Mouse (Mus musculus) hindbrain, embryonic 16.5 days (tissue): ENCODE measurements around the gene Trp53. TPM values are rescaled to one million over a fixed set of nuclear protein-coding genes. Genes with fewer than 3 reads are reported as not detected.

Experiments used
- ATAC-seq: fragments of 200-750 bp; cut with Nextera tagmentation; 2 replicates; pipeline ENCODE4 v1.8.0; 2017; ENCODE audit warnings: moderate TSS enrichment, moderate library complexity
- H3K27ac ChIP-seq: fragments of 300-500 bp; sonication (generic); 2 replicates; pipeline ENCODE4 v1.5.1; 2014; ENCODE audit warnings: low read depth, mild to moderate bottlenecking, control low read depth, low read length, moderate library complexity
- H3K27me3 ChIP-seq: fragments of 300-500 bp; sonication (generic); replicated peaks from 2 replicates; pipeline ENCODE4 v1.6.1; 2014; ENCODE audit warnings: low read length; ENCODE audit not compliant: control insufficient read depth, insufficient read depth
- H3K36me3 ChIP-seq: fragments of 300-500 bp; sonication (generic); 2 replicates; pipeline ENCODE4 v1.6.1; 2014; ENCODE audit warnings: mild to moderate bottlenecking, low read length, moderate library complexity, mixed read lengths; ENCODE audit not compliant: control insufficient read depth, insufficient read depth
- H3K4me1 ChIP-seq: fragments of 300-500 bp; sonication (generic); 2 replicates; pipeline ENCODE4 v1.6.1; 2014; ENCODE audit warnings: low read depth, low read length; ENCODE audit not compliant: control insufficient read depth, insufficient read depth
- H3K4me2 ChIP-seq: fragments of 300-500 bp; sonication (generic); 2 replicates; pipeline ENCODE4 v1.6.1; 2014; ENCODE audit warnings: mild to moderate bottlenecking, low read length, control low read depth, moderate library complexity
- H3K4me3 ChIP-seq: fragments of 300-500 bp; sonication (generic); 2 replicates; pipeline ENCODE4 v1.5.1; 2014; ENCODE audit warnings: mild to moderate bottlenecking, low read length, control low read depth, moderate library complexity
- H3K9ac ChIP-seq: fragments of 300-500 bp; sonication (generic); 2 replicates; pipeline ENCODE4 v1.6.1; 2014; ENCODE audit warnings: low read depth, mild to moderate bottlenecking, control low read depth, low read length, moderate library complexity
- H3K9me3 ChIP-seq: fragments of 300-500 bp; sonication (generic); 2 replicates; pipeline ENCODE4 v1.6.1; 2014; ENCODE audit warnings: mild to moderate bottlenecking, low read length, moderate library complexity; ENCODE audit not compliant: control insufficient read depth
- WGBS: fragments of 180-500 bp; shearing (Covaris S2); extraction: QIAGEN DNeasy Blood & Tissue Kit; methylation state at CpG from one replicate; pipeline ENCODE4 v1.1.7; 2014; 5-methylcytosine and 5-hydroxymethylcytosine counted together
- polyA plus RNA-seq: library from polyadenylated mRNA; unstranded; fragments of >200 nt; fragmentation: Nextera tagmentation; extraction: Ambion mirVana; gene quantifications from 2 replicates; pipeline ENCODE4 v1.2.1, GENCODE M21; 2015

Gene Trp53
- polyA plus RNA-seq, 1 experiment from 2014 or later, result 47.9 TPM

- Histone ChIP-seq H3K4me3 (no peak overlapping the region), H3K36me3 (peaks cover 10% of the 10 kb centered on the region; the same call in 1 of the 2 replicates), H3K4me1 (peaks cover 19% of the 10 kb centered on the region; the same call in 1 of the 2 replicates), H3K4me2 (no peak overlapping the region; the same call in 1 of the 2 replicates), H3K27ac (no peak overlapping the region), H3K9ac (no peak overlapping the region), H3K27me3 (no peaks in the 10 kb centered on the region), H3K9me3 (no peaks in the 10 kb centered on the region)
- no peak for ATAC-seq
- WGBS, result 71% methylated on average over 3 of the region's 3 CpGs
Measured at GRCm38 (mm10) chr11:69601768-69602167, 21.6 kb downstream of the Trp53 start.

- Histone ChIP-seq H3K9me3 (no peaks in the 10 kb centered on the region), H3K27me3 (no peaks in the 10 kb centered on the region), H3K4me2 (peak overlapping the region; percentile 76), H3K9ac (no peak overlapping the region), H3K36me3 (peaks cover 10% of the 10 kb centered on the region; the same call in 1 of the 2 replicates), H3K4me1 (peaks cover 19% of the 10 kb centered on the region; the same call in 1 of the 2 replicates), H3K27ac (no peak overlapping the region), H3K4me3 (peak overlapping the region; percentile 10; the same call in 1 of the 2 replicates)
- ATAC-seq, result no peak
- WGBS, result 77% methylated on average over 8 of the region's 8 CpGs
Measured at GRCm38 (mm10) chr11:69603516-69603915, 23.4 kb downstream of the Trp53 start.

- WGBS, result 43% methylated on average over 3 of the region's 3 CpGs
- Histone ChIP-seq H3K4me3 (peak overlapping the region; percentile 75), H3K4me1 (peaks cover 19% of the 10 kb centered on the region; the same call in 1 of the 2 replicates), H3K27ac (peak overlapping the region; percentile 87), H3K4me2 (peak overlapping the region; percentile 76), H3K9ac (peak overlapping the region; percentile 87), H3K9me3 (no peaks in the 10 kb centered on the region), H3K36me3 (peaks cover 10% of the 10 kb centered on the region; the same call in 1 of the 2 replicates), H3K27me3 (no peaks in the 10 kb centered on the region)
- ATAC-seq, result no peak
Measured at GRCm38 (mm10) chr11:69604347-69604746, 24.2 kb downstream of the Trp53 start.

- Histone ChIP-seq H3K4me3 (peak overlapping the region; percentile 75), H3K9ac (peak overlapping the region; percentile 87), H3K27me3 (no peaks in the 10 kb centered on the region), H3K4me1 (peaks cover 19% of the 10 kb centered on the region; the same call in 1 of the 2 replicates), H3K27ac (peak overlapping the region; percentile 87), H3K4me2 (peak overlapping the region; percentile 76), H3K9me3 (no peaks in the 10 kb centered on the region), H3K36me3 (peaks cover 10% of the 10 kb centered on the region; the same call in 1 of the 2 replicates)
- ATAC-seq, result peak; percentile 44
- WGBS, result under 1% methylated on average over 55 of the region's 73 CpGs
Measured at GRCm38 (mm10) chr11:69604795-69605664, 24.9 kb downstream of the Trp53 start.

GRCm38 (mm10) chr11:69605726-69606490 lies 25.7 kb downstream of the Trp53 start, which contains the start of gene Atp1b2:
Gene Atp1b2 (minus strand): TSS chr11:69605942.
- H3K4me1 ChIP-seq, result peaks cover 13% of the 10 kb centered on the region; the same call in 1 of the 2 replicates
- peak within 1 kb of the TSS; percentile 76 for H3K4me2 ChIP-seq
- no peaks in the 10 kb centered on the region for H3K9me3 ChIP-seq
- no peaks in the 10 kb centered on the region for H3K27me3 ChIP-seq
- peak within 1 kb of the TSS; percentile 75 for H3K4me3 ChIP-seq
- ATAC-seq, result peak; percentile 93
- peaks cover 8% of the 10 kb centered on the region; the same call in 1 of the 2 replicates for H3K36me3 ChIP-seq
- 2% methylated on average over 32 of the region's 32 CpGs for WGBS
- H3K9ac ChIP-seq, result peak within 1 kb of the TSS; percentile 87
- H3K27ac ChIP-seq, result peak within 1 kb of the TSS; percentile 87

GRCm38 (mm10) chr11:69606491-69606795 lies 26.3 kb downstream of the Trp53 start:
- Histone ChIP-seq H3K27me3 (no peaks in the 10 kb centered on the region), H3K9me3 (no peaks in the 10 kb centered on the region), H3K4me2 (peak overlapping the region; percentile 76), H3K4me3 (peak overlapping the region; percentile 75), H3K27ac (peak overlapping the region; percentile 37), H3K4me1 (peaks cover 12% of the 10 kb centered on the region; the same call in 1 of the 2 replicates), H3K36me3 (peaks cover 7% of the 10 kb centered on the region; the same call in 1 of the 2 replicates), H3K9ac (no peak overlapping the region)
- WGBS, result 67% methylated on average over 2 of the region's 2 CpGs
- ATAC-seq, result no peak

- Histone ChIP-seq H3K4me2 (no peak overlapping the region), H3K4me3 (no peak overlapping the region), H3K27me3 (no peaks in the 10 kb centered on the region), H3K9me3 (no peaks in the 10 kb centered on the region), H3K36me3 (peaks cover 4% of the 10 kb centered on the region; the same call in 1 of the 2 replicates), H3K9ac (no peak overlapping the region), H3K4me1 (peaks cover 12% of the 10 kb centered on the region; the same call in 1 of the 2 replicates), H3K27ac (no peak overlapping the region)
- ATAC-seq, result no peak
- 77% methylated on average over 2 of the region's 2 CpGs for WGBS
Measured at GRCm38 (mm10) chr11:69606832-69607231, 26.7 kb downstream of the Trp53 start.

GRCm38 (mm10) chr11:69608525-69608924 lies 28.4 kb downstream of the Trp53 start:
- no peak overlapping the region for H3K27ac ChIP-seq
- H3K4me1 ChIP-seq, result peaks cover 7% of the 10 kb centered on the region; the same call in 1 of the 2 replicates
- no peaks in the 10 kb centered on the region for H3K9me3 ChIP-seq
- no peaks in the 10 kb centered on the region for H3K36me3 ChIP-seq
- 95% methylated on average over 3 of the region's 3 CpGs for WGBS
- H3K4me3 ChIP-seq, result no peak overlapping the region
- no peak overlapping the region for H3K4me2 ChIP-seq
- no peak overlapping the region for H3K9ac ChIP-seq
- no peaks in the 10 kb centered on the region for H3K27me3 ChIP-seq
- no peak for ATAC-seq
